Mouse (Mus musculus) liver, postnatal 0 days (tissue): ENCODE data around the gene Map3k13. TPM values are rescaled to one million over a fixed set of nuclear protein-coding genes. Genes with fewer than 3 reads are reported as not detected.
"Not testable (repeated sequence)": the region's sequence is repeated elsewhere in the genome, so short reads cannot be mapped to it uniquely, and the experiment has no call there.

ENCODE experiments used
- ATAC-seq: fragments of 200-750 bp; cut with Nextera tagmentation; 2 replicates; pipeline ENCODE4 v1.8.0; 2017; ENCODE audit warnings: mild to moderate bottlenecking, moderate library complexity
- DNase-seq: peaks from one replicate; pipeline ENCODE4 v3.0.0-alpha.2; 2016
- H3K27ac ChIP-seq: fragments of 300-500 bp; sonication (generic); 2 replicates; pipeline ENCODE4 v1.5.1; 2014; ENCODE audit warnings: antibody characterized with exemption, moderate library complexity, mild to moderate bottlenecking, low read depth
- H3K27me3 ChIP-seq: fragments of 300-500 bp; sonication (generic); 2 replicates; pipeline ENCODE4 v1.6.1; 2014; ENCODE audit warnings: low read length, control low read depth, mixed read lengths; ENCODE audit not compliant: insufficient read depth
- H3K36me3 ChIP-seq: fragments of 300-500 bp; sonication (generic); replicated peaks from 2 replicates; pipeline ENCODE4 v1.6.1; 2014; ENCODE audit warnings: mild to moderate bottlenecking, control low read depth, low read length, moderate library complexity, mixed read lengths; ENCODE audit not compliant: insufficient read depth
- H3K4me1 ChIP-seq: fragments of 300-500 bp; sonication (generic); 2 replicates; pipeline ENCODE4 v1.6.1; 2014; ENCODE audit warnings: antibody characterized with exemption, mild to moderate bottlenecking, control low read depth; ENCODE audit not compliant: insufficient read depth
- H3K4me2 ChIP-seq: fragments of 300-500 bp; sonication (generic); 2 replicates; pipeline ENCODE4 v1.6.1; 2014; ENCODE audit warnings: low read depth, mild to moderate bottlenecking, low read length, moderate library complexity, mixed read lengths
- H3K4me3 ChIP-seq: fragments of 300-500 bp; sonication (generic); 2 replicates; pipeline ENCODE4 v1.5.1; 2014; ENCODE audit warnings: low read depth, low read length
- H3K9ac ChIP-seq: fragments of 300-500 bp; sonication (generic); replicated peaks from 2 replicates; pipeline ENCODE4 v1.6.1; 2014; ENCODE audit warnings: mild to moderate bottlenecking, moderate library complexity
- H3K9me3 ChIP-seq: fragments of 300-500 bp; sonication (generic); 2 replicates; pipeline ENCODE4 v1.6.1; 2016; ENCODE audit warnings: mild to moderate bottlenecking, control low read depth, low read length, mixed read lengths
- CTCF ChIP-seq: sonication (generic); IDR thresholded peaks from 2 replicates; pipeline ENCODE4 v1.5.1; 2016; ENCODE audit warnings: antibody characterized with exemption, low read depth
- EP300 ChIP-seq: IDR thresholded peaks from 2 replicates; pipeline ENCODE4 v1.6.1; 2016; ENCODE audit warnings: antibody characterized with exemption, low read depth, mild to moderate bottlenecking
- WGBS: fragments of 180-500 bp; shearing (Covaris S2); extraction: QIAGEN DNeasy Blood & Tissue Kit; methylation state at CpG from one replicate; pipeline ENCODE4 v1.1.7; 2014; ENCODE audit not compliant: insufficient replicate concordance; 5-methylcytosine and 5-hydroxymethylcytosine counted together
- polyA plus RNA-seq: library from polyadenylated mRNA; unstranded; fragments of >200 nt; fragmentation: Nextera tagmentation; extraction: Ambion mirVana; gene quantifications from 2 replicates; pipeline ENCODE4 v1.2.1, GENCODE M21; 2015

Gene Map3k13
- polyA plus RNA-seq, 1 experiment from 2014 or later: 1.2 TPM

DNA sequence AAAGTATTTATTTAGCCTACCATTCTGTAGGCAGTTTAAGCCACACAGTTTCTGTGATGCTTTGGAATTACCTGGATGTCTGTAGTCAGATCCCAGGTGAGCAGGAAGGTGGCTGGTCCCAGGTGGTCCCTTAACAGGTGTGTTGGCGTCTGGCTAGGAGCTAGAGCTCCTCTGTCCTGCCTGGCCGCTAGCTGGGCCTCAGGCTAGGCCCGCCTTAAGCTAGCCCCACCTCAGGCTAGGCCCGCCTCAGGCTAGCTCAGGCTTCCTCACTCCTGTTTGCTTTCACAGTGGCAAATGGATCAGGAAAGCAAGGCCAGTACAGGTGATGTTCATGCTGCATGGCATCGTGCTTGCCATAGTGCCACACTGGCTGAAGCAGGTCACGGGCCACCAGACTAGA, 112.8 kb downstream of the Map3k13 start:
- no peak overlapping the region for H3K4me2 ChIP-seq
- no peak overlapping the region for H3K9ac ChIP-seq
- no peaks in the 10 kb centered on the region for H3K27me3 ChIP-seq
- TF ChIP-seq EP300 (no peak), CTCF (no peak)
- H3K27ac ChIP-seq: no peak overlapping the region
- WGBS: 81% methylated on average over 6 of the region's 6 CpGs
- no peak overlapping the region for H3K4me3 ChIP-seq
- DNase-seq (no peak), ATAC-seq (no peak)
- no peaks in the 10 kb centered on the region for H3K4me1 ChIP-seq
- peaks cover 15% of the 10 kb centered on the region; the same call in 1 of the 2 replicates for H3K36me3 ChIP-seq
- H3K9me3 ChIP-seq: no peaks in the 10 kb centered on the region

DNA sequence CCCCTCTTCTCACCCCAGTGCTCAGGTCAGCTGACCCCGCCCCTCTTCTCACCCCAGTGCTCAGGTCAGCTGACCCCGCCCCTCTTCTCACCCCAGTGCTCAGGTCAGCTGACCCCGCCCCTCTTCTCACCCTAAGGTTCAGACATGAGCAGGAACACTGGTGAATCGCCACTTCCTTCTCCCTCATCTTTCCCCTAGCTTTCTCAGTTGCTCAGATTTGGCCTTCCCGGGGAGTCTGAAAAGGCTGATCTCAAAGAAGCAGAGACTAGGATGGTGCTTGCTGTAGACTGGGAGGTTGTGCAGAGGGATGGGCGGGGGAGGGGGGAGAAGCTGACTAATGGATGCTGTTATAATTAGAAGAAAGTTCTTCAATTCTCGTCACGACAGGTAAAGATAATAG, 114.8 kb downstream of the Map3k13 start:
- not testable (repeated sequence) for DNase-seq, ATAC-seq

DNA sequence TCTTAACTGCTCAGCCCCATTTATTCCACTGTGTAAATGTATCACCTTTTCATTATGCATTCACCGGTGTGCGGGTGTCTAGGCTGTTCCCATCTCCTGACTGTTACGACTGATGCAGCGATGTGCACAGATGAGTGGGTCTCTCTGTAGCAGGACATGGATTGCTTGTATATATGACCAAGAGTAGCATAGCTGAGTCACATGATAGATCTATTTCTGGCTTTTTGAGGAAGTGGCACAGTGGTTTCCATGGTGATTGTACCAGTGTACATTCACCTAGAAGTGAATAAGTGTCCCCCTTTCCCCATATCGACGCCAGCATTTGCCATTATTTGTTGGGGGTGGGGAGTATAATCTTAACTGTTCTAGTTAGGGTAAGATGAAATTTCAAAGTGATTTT, 119.2 kb downstream of the Map3k13 start:
- WGBS: 49% methylated on average over 6 of the region's 6 CpGs
- no peak overlapping the region for H3K4me2 ChIP-seq
- H3K27me3 ChIP-seq: no peaks in the 10 kb centered on the region
- no peak overlapping the region for H3K27ac ChIP-seq
- TF ChIP-seq EP300 (no peak), CTCF (no peak)
- H3K9me3 ChIP-seq: no peaks in the 10 kb centered on the region
- ATAC-seq (0 out of 2 replicates have a peak, but pooled peaks have one; percentile 19), DNase-seq (no peak)
- H3K9ac ChIP-seq: no peak overlapping the region
- no peaks in the 10 kb centered on the region for H3K4me1 ChIP-seq
- H3K4me3 ChIP-seq: no peak overlapping the region
- H3K36me3 ChIP-seq: peaks cover 11% of the 10 kb centered on the region

More for the DNA sequence above, 114.8 kb downstream of the Map3k13 start:
- not testable (repeated sequence) for H3K27me3 ChIP-seq, H3K4me3 ChIP-seq, H3K4me1 ChIP-seq, H3K9me3 ChIP-seq, H3K4me2 ChIP-seq, H3K9ac ChIP-seq, H3K27ac ChIP-seq
- H3K36me3 ChIP-seq: peaks cover 17% of the 10 kb centered on the region
- 61% methylated on average over 6 of the region's 8 CpGs for WGBS

DNA sequence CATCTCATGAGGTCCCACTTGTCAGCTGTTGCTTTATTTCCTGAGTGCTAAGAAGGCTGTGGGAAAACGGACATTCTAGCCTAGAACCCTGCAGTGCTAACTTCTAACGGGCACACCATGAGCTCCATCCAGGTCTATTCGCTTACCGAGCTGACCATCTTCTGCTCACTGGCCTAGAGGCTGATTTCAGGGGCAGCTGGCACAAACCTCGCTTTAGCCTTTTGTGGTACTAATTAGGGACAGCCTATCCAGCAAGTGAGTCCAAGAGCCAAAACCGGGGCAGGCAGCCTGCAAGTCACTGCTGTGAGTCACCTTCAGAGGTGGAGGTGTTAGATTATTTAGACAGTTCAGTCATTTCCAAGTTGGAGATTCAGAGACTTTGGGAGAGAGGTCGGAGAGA, 122.5 kb downstream of the Map3k13 start:
- TF ChIP-seq CTCF (no peak), EP300 (no peak)
- ATAC-seq: no peak
- Histone ChIP-seq H3K4me2 (no peak overlapping the region), H3K27ac (no peak overlapping the region), H3K36me3 (peaks cover 8% of the 10 kb centered on the region), H3K4me3 (no peak overlapping the region), H3K9me3 (no peaks in the 10 kb centered on the region), H3K27me3 (no peaks in the 10 kb centered on the region), H3K4me1 (no peaks in the 10 kb centered on the region), H3K9ac (no peak overlapping the region)
- WGBS: 75% methylated on average over 7 of the region's 7 CpGs
- DNase-seq: no peak

DNA sequence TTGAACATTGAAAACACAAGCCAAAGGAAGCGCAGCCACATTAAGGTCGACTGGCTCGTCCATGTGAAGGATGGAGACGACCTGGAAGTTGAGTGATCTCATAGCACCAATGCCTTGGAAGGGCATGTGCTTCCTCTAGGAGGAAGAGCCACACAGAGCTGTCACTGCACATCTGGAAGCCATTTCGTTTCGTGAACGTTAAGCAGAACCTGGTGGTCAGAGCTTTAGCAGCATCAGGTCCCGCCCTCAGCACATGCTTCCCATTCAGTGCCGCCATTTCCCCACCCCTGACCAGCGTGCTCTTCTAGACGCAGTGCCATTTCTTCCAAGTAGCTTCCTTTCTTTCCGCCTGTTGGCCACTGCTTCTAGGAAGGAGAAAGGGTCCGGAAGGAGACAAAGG, 134.3 kb downstream of the Map3k13 start:
- Histone ChIP-seq H3K9me3 (no peaks in the 10 kb centered on the region), H3K4me2 (no peak overlapping the region), H3K27ac (no peak overlapping the region), H3K36me3 (0 out of 2 replicates have a peak, but pooled peaks cover 2% of the 10 kb centered on the region), H3K4me1 (no peaks in the 10 kb centered on the region), H3K4me3 (no peak overlapping the region), H3K9ac (no peak overlapping the region), H3K27me3 (no peaks in the 10 kb centered on the region)
- ATAC-seq (no peak), DNase-seq (no peak)
- TF ChIP-seq EP300: no peak
- no peak for TF ChIP-seq CTCF
- WGBS: 66% methylated on average over 13 of the region's 13 CpGs

DNA sequence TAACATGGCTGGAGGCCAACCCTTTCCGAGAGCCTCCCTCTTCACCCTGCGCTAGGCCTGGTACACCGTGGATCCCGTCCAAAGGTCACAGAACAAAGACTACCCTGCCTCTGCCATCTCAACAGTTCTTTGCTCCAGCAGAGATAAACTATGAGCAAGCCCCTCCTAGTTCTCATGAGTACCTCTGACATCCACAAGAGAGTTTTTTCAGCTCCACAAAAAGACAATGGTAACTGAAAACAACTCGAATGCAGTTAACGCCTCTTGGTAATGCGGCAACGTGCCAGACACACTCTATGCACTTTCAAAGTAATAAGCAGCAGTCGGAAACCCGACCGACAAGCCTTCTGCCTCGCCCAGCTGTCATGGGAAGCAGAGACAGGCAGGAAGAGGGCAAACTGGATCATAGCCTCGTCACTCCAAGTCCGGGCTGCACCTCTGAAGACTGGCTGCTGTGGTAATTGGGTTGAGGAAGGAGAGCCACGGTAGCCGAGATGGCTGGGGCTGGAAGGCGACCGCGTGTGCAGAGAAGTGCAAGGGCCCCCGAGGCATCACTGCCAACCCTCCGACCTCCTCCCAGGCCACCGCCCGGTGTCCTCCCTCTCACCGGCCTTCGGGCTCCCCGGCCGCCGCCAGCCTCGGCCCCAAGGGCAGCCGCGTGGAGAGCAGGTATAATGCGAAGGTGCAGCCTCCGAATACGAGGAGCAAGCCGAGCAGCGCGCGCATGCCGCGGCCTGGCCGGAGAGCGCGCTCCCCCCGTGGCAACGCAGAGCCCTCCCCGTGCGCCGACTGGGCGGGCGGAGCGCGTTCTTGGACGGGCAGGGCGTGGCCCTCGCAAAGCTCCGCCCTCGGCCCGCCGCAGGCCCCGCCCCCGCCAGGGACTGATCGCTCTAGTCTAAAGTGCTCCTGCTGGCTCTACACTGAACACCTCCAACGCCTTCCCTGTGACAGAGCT, 152.9 kb downstream of the Map3k13 start, which contains the start of gene Tmem41a:
Gene Tmem41a, minus strand, starts transcription at position 792 of the 955 bp plus-strand sequence.
- peak within 1 kb of the TSS; percentile 77 for H3K4me3 ChIP-seq
- DNase-seq: peak; percentile 91
- H3K27me3 ChIP-seq: no peaks in the 10 kb centered on the region
- ATAC-seq: peak; percentile 96
- peak within 1 kb of the TSS; percentile 81 for H3K9ac ChIP-seq
- H3K36me3 ChIP-seq: no peaks in the 10 kb centered on the region
- no peaks in the 10 kb centered on the region for H3K9me3 ChIP-seq
- TF ChIP-seq CTCF: no peak
- TF ChIP-seq EP300: no peak
- WGBS: 1% methylated on average over 62 of the region's 63 CpGs
- peak within 1 kb of the TSS; percentile 99 for H3K4me2 ChIP-seq
- peaks cover 16% of the 10 kb centered on the region for H3K4me1 ChIP-seq
- peak within 1 kb of the TSS; percentile 71 for H3K27ac ChIP-seq
